Mouse (Mus musculus) testis, postnatal 10 days (tissue): ENCODE data around the gene Spryd3.

Experiments used
- DNase-seq: peaks from one replicate; pipeline ENCODE4 v3.0.0; 2021; ENCODE audit warnings: low spot score

Spryd3 gene

GRCm38 (mm10) chr15:102112827-102113226 is 23.2 kb downstream of the Spryd3 start:
- DNase-seq, result no peak

DNA sequence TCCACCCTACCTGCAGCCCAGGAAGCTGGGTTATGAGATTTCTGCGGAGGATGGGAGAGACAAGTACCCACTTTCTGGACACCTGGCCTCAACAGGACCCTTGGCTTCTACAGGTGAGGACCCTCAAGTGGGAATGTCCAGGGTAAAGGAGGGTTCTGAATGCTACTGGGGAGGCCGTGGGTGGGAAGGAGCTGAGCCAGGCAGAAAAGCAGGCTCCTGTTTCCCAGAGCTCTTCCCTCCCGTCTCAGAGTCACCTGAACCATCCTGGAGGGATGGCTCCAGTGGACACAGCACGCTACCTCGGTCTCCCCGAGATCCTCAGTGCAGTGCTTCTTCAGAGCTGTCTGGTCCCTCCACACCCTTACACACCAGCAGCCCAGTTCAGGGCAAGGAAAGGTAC is 23.9 kb downstream of the Spryd3 start:
- no peak for DNase-seq

DNA sequence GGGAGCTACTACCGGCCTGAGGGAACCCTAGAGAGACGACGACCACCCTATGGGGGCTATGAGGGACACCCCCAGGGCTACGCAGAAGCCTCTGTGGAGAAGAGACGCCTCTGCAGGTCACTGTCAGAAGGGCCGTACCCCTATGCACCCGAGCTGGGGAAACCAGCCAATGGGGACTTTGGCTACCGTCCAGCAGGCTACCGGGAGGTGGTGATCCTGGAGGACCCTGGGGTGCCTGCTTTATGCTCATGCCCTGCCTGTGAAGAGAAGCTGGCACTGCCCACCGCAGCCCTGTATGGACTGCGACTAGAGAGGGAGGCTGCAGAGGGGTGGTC is 24.6 kb downstream of the Spryd3 start:
- DNase-seq, result peak; percentile 68

DNA sequence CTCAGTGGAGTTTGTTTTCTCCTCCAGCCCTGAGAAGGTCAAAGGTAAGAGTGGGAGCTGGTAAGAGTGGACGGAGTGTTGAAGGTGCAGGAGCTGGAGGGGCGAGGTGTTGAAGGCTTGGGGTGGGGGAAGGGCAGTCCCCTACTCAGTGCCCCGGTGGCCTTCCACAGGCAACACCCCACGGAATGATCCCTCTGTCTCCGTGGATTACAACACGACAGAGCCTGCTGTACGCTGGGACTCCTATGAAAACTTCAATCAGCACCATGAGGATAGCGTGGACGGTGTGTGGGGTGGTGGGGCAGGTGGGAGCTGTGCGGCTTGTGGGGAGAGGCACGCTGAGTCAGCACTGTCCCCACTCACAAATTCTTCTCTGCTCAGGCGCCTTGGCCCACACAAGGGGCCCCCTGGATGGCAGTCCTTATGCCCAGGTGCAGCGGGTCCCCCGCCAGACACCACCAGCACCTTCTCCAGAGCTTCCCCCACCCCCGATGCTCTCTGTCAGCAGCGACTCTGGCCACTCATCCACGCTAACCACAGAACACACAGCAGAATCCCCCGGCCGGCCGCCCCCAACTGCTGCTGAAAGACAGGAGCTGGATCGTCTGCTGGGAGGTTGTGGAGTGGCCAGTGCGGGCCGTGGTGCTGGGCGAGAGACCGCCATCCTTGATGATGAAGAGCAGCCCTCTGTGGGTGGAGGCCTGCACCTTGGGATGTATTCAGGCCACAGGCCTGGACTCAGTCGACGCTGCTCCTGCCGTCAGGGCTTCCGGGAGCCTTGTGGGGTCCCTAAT is 25.1 kb downstream of the Spryd3 start:
- peak; percentile 63 for DNase-seq

- DNase-seq, result no peak
Observed at GRCm38 (mm10) chr15:102110271-102110670, 25.8 kb downstream of the Spryd3 start.

DNA sequence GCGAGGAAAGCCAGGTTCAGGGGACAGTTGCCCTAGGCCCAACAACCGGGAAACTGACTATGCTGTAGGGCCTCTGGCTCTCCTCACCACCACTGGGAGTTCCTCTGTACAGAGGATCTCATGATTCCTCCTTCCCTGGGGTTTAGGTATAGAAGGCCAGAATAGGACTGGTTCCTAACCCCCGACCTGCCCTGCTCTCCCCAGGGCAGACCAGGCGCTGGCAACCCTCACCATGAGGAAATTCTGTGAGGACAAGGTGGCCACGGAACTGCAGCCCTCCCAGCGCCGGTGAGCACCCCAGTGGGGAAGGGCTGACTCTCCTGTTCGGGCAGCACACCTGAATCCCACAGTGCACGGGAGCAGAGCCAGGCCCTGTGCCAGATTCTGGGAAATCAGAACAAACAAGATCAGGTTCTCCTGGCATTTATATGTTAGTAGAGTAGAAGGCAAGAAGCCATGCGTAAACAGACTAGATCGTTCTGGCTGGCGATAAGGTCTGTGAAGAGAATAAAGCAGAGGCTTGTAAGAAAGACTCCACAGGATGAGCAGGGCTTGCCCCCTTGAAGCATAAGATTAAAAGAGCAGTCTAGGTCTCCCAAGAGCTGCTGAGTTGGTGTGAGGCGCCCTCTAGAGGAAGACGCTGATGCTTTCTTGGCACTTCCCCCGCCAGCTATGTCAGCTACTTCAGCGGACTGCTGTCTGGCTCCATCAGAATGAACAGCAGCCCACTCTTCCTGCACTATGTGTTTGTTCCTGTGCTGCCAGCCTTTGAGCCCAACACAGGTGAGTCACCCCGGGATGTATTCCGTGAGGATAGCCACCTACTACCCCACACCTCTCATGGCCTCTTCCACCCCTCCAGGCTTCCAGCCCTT is 27.1 kb downstream of the Spryd3 start:
- peak; percentile 86 for DNase-seq

GRCm38 (mm10) chr15:102107689-102108573 is 28.1 kb downstream of the Spryd3 start:
- peak; percentile 87 for DNase-seq

- DNase-seq, result no peak
Observed at GRCm38 (mm10) chr15:102106754-102107456, 29.1 kb downstream of the Spryd3 start.

DNA sequence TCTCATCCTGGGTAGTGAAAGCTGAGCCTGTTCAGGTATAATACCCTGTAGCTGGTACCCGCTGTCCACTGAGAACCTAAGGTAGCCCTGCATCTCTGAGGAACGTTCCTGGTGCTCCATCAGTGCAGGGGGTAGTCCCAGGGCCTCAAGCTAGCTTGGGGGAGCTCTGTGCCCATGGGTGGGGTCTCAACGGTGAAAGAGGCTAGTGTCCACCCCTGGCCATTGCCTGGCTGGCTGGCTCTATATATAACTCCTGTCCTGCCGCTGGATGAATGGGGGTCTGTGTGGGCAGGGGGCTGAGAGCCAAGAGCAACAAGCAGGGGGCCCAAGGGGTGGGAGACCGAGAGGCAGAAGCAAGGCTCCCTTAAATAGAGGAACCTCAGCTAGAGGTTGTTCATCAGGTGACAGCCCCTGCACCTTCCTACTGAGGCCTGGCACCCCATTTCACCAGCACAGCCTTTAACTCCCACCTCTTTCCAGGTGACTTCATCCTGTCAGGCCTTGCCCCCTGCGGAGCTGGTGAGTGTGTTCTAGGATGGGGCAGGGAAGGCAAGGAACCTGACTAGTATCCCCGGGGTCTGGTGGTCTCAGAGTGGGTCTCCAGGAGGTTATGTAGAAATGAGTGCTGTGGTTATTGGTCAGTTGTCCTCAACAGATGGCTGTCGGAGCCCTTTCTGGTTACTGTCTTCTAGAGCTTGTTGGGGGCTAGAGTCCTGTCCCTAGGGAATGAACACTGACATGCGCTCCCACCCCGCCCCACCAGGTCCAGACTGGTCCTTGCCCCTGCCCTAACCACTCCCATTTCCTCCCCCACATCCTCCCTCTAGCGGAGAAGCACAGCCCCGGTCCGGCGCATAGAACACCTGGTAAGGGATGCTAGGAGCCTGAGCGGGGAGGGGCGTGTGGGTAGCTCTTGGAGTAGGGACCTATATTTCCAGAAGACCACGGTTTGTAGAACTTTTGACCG is 30.0 kb downstream of the Spryd3 start:
- peak; percentile 63 for DNase-seq

DNA sequence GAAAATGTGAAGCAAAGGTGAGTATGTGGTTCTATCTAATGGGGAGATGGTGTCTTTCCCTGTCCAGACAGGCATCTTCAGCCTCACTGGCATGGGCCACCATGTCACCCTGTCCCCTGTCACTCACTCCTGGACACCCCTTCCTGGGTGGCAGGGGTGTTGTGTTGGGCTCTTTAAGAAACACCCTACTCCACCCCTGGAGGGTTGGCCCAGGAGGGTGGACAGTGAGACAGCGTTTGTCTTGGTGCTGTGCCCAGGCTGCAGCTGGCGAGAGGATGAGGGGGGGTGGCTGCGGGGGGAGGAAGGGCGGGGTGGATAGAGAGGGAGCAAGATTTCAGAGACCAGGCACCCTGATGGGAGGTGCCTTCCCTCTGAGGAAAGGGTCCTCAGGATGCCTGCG is 30.7 kb downstream of the Spryd3 start:
- peak; percentile 80 for DNase-seq

- peak; percentile 65 for DNase-seq
Observed at GRCm38 (mm10) chr15:102103947-102104555, 32.0 kb downstream of the Spryd3 start.

- DNase-seq, result peak; percentile 61
Observed at GRCm38 (mm10) chr15:102103371-102103946, 32.6 kb downstream of the Spryd3 start.

GRCm38 (mm10) chr15:102102548-102103121 is 33.4 kb downstream of the Spryd3 start:
- peak; percentile 64 for DNase-seq

- peak; percentile 54 for DNase-seq
Observed at GRCm38 (mm10) chr15:102101672-102102541, 34.1 kb downstream of the Spryd3 start.

DNA sequence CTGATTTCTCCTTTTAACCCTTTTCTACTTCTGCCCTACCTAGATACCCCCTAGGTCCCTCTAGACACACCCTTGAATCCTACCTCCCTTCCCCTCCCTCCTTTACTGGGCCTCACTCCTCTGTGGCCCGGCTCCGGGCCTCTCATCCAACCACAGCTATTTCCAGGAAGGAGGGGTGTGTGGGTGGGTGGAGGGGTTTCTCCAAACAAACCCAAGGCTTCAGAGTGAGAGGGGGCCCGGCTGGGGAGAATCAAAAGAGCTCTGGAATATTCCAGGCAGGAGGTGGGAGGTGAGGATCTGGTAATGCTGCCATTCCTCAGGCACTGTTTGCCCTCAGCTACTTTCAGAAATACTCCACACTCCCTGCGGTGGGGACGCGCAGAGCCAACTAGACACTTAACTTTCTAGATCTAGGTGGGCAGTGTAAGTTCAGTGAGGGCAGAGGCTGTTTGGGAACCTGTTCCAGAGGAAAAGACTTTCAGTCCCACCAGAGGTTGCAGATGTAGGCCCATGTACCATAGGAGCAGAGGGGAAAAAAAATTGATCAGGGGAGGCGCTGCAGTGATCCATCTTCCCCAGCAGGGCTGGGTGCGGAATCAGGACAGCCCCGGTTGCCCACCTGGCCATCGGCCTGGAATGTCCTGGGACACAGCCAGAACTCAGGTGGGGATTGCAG is 34.9 kb downstream of the Spryd3 start:
- peak; percentile 58 for DNase-seq

GRCm38 (mm10) chr15:102100161-102100981 is 35.7 kb downstream of the Spryd3 start, which contains the start of gene Tns2:
TSS of gene Tns2 (plus strand) at chr15:102100413.
- DNase-seq, result peak; percentile 90

- no peak for DNase-seq
Observed at GRCm38 (mm10) chr15:102099771-102100160, 36.3 kb downstream of the Spryd3 start.
